Mouse (Mus musculus) lung, postnatal 0 days (tissue): Measurements from ENCODE around the gene Als2cl.

Experiments used
- CTCF ChIP-seq: IDR thresholded peaks from 2 replicates; pipeline ENCODE4 v1.5.1; 2016; ENCODE audit warnings: antibody characterized with exemption, mild to moderate bottlenecking
- EP300 ChIP-seq: IDR thresholded peaks from 2 replicates; pipeline ENCODE4 v1.6.1; 2016; ENCODE audit warnings: antibody characterized with exemption, mild to moderate bottlenecking, control low read depth

DNA sequence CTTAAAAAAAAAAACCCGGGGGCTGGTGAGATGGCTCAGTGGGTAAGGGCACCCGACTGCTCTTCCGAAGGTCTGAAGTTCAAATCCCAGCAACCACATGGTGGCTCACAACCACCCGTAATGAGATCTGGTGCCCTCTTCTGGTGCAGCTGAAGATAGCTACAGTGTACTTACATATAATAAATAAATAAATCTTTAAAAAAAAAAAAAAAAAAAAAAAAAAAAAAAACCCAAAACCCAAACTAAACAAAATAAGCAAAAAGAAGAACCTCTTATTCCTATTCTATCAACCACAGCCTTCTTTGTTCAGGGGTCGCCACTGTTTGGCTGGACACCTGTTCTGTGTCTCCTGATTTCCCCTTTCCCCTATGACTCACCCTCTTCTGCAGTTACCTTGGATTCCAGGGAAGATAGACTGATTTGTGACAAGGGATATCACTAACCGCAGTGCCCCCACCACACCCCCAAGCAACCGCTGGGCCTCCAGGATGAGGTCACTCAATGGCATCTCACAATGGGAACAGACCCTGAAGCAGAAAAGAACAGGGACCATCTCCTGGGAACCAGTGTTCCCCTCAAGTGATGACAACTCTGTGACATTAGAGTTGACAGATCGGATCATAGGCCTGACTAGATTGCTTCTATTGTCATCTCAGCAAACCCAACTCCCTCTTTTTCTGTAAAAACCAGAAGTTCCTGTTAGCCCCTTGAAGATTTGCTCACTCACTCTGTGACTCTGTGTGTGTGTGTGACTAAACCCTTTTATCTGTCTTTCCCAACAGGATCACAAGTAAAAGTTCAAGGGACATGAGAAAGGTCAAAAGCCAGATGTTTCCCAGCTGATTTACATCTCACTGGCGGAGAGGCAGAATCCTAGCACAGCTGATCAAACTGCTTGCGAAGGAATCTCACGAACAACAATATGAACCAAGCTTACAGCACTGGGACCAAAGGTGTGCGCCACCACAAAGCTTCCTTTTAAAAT lies 58.1 kb downstream of the Als2cl start:
- TF ChIP-seq CTCF (no peak; the same call in 1 of the 2 replicates), EP300 (no peak)
